Mouse (Mus musculus) brain, embryonic 14.5 days (tissue): Measurements from ENCODE around the gene Prpf8.

Source experiments
- CTCF ChIP-seq: fragments of 200-500 bp; IDR thresholded peaks from 2 replicates; pipeline ENCODE4 v1.5.1; 2012; ENCODE audit warnings: inconsistent platforms, mild to moderate bottlenecking, moderate library complexity, borderline replicate concordance; ENCODE audit not compliant: insufficient read depth, insufficient read length; ENCODE audit errors: extremely low read depth
- POLR2A ChIP-seq: fragments of 200-500 bp; IDR thresholded peaks from 2 replicates; pipeline ENCODE4 v1.6.1; 2012; ENCODE audit warnings: mild to moderate bottlenecking, inconsistent platforms, borderline replicate concordance; ENCODE audit not compliant: poor library complexity, insufficient read depth, insufficient read length, severe bottlenecking; ENCODE audit errors: extremely low read depth

DNA sequence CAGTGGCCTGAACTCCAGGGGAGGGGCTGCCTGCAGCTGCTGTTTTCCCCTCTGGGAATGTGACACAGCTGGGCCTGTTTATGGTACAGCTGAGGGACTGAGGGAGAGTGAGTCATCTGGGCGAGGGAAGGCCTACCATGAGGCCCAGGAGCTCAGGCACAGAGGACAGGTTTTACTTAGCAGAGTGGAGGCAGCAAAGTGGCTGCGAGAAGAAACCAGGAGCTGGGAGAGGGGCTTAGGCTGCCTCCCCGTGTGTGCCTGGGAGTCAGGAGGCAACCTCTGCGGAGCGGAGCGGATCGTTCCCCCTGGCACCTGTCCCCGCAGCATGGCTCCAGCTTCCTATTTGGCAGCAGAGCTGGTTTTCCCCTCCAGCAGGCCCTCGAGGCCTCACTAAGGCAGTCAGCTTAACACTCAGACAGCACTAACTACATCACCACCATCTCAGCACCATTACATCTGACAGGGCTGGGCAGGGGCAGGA is 65.4 kb downstream of the Prpf8 start:
- no peak for TF ChIP-seq CTCF
- no peak for TF ChIP-seq POLR2A
